Mouse (Mus musculus) heart, postnatal 36 days (tissue): ENCODE measurements around the gene Prmt8. TPM values are rescaled to one million over a fixed set of nuclear protein-coding genes. Genes with fewer than 3 reads are reported as not detected.

ENCODE experiments used
- DNase-seq, 2 experiments: peaks; one replicate each; pipeline ENCODE4 v3.0.0; 2021 to 2022
- intact Hi-C: fragments of 180-260 bp; cut with DNase I; formaldehyde crosslinking; loops from one replicate; pipeline ENCODE4 v1.15.1; 2025
- microRNA-seq, 2 experiments: library from miRNA; unstranded; fragments of <30 nt; microRNA quantifications; one replicate each; pipeline ENCODE4 v1.2.0; 2021; ENCODE audit warnings: borderline number of aligned reads in 2 of 2
- total RNA-seq, 2 experiments: library from RNA; stranded (reverse); gene quantifications; 2 replicates each; pipeline ENCODE4 v1.2.3; 2021

Prmt8 gene
- total RNA-seq, 2 experiments from 2014 or later = not detected

DNA sequence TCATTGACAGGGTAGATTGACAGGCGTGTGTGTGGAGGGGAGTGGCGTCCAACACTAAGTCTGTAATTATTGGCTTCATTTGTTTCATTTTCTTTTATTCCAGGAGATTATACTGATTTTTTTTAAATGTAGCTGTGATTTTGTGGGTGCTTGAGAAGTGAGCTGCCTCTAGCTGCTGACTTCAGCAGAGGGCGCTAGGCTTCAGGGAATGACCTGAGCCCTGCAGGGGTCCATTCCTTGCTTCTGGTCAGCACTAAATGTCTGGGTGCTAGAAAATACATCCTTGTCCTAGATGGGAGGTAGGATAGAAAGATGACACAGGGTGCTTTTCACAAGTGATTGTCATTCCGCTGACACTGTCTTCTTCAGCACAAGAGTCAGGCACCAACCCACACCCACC, 99.2 kb downstream of the Prmt8 start:
- DNase-seq = no peak
- intact Hi-C loops = no loop called here

DNA sequence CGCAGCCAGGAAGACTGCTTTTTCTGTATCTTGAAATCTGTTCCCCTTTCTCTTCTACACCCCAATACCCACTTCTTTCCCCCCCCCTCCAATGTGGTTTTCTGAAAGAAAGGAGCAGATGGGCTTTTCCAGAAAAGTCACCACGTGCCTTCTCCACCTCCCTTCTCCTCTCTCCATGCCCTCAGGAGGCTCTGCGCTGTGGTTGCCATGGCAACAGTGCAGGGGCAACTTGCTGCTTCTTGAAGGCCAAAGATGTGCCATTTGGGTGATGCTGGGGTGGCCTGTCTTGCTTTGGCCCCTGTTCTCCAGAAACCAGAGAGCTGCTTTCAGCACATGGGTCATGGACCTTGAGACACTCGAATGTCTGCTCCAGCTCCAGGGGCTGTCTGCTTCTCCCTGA, 100.0 kb downstream of the Prmt8 start:
- DNase-seq = no peak

DNA sequence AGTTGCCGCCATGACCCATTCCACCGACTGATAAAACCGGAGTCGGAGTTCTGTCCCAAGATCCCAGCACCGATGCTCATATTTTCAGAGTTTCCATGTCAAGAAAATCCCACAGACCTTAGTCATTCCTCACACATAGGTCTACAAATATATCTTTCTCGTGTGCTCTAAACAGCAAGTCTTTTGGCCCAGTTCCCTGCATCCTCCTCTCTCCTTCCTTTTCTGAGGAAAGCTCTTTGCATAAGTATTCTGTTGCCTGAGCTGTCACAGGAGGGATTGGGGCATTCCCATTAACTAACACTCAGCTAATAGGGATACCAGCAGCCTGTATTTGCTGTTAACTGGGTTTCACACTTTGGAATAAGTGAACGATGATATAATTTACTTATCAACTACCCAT, 106.0 kb downstream of the Prmt8 start:
- intact Hi-C loops = no loop called here

More for the DNA sequence above, 100.0 kb downstream of the Prmt8 start:
- intact Hi-C loops = no loop called here

DNA sequence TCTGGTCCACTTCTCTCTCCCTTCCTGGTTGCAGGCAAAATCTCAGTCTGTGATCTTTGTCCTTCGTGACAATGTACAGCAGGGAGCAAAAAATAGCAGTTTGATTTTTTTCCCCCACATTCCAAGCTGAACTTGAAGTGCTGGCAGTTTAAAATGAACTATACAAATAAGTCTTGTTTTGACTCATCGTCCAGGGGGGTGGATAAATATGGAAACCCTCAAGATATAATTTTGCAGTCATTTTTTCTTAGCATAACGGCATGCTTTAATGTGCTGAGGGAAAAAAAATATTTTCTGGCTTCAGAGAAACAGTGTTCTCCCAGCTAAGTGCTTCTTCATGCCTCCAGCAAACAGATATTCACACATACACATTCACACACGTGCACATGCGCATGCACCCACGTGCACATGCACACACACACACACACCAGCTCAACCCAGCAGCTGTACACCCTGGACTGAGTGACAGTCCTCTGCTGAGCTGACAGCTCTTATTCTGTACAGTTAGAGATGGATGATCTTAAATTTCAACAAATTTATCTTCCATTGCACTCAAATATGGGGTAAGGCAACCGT, 107.5 kb downstream of the Prmt8 start:
- DNase-seq = no peak
- intact Hi-C loops = no loop called here

More for the DNA sequence above, 106.0 kb downstream of the Prmt8 start:
- DNase-seq = no peak

DNA sequence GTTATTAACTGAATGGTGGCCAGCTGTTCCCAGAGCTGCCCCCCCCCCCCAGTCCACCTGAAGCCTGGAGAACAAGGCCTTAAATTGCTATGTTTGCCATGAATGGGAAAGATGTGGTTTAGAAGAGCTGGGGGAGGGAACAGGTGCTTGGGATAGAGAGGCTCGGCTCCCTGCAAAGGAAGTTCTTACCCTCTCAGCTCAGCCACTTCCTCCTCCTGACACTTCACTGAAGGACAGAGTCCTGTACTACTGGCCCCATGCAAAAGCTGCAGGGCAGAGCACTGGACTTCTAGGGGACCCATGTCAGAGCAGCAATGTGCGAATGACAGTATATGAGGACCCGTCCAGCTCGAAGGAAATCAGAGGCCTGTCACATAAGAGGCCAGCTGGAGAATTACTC, 109.3 kb downstream of the Prmt8 start:
- DNase-seq = no peak
- intact Hi-C loops = no loop called here

DNA sequence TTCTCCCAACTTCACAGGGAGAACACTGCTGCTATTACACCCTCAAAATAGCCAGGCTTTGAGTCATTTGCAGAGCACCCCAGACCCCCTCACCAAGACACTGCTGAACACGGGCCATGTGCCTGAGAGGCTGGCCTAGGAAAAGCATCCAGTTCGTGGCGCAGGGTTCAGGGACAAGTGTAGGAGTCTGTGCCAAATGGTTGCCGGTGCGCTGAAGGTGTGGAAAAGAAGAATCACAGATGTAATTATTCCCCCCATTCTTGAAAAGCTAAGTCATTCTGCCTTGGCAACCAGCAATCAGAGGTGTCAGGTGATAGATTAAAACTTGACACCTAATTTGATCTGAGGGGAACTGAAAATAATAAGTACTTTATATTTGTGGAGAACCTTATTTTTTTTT, 109.8 kb downstream of the Prmt8 start:
- DNase-seq = no peak
- intact Hi-C loops = no loop called here

DNA sequence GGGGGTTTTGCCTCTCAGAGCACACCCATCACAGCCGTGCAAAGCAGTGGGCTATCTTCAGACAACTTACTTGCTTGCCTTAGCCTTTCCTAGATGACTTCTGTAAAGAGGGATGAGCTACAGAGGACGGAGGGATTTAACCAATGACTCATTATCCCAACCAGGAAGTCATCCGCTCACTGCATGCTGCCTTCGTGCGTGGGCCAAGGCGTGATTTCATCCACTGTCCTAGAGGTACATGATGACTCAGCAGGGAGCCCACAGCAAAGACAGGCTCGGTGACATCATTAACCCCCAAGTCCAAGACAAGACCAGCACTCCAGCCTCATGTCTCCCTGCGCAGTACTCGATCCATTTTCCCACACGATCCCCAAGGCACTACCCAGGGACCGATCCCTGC, 112.1 kb downstream of the Prmt8 start:
- no peak for DNase-seq
- intact Hi-C loops = no loop called here

DNA sequence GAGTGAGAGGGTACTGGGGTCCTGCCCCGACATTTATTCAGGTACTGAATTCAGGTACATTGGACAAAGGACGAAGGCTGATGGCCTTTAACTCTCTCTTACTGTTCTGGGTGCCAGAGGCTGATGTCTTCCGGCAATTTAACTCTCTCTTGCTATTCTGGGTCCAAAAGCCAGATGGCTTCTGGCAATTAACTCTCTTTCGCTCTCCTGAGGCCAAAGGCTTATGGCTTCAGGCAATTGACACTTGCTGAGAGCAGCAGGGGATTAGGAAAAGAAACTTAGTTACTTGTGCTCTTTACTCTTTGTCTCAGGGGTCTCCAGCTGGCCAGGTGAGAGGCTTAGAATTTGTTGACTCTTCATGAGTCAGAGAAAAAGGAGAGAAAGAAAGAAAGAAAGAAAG, 113.3 kb downstream of the Prmt8 start:
- intact Hi-C loops = no loop called here
- no peak for DNase-seq

DNA sequence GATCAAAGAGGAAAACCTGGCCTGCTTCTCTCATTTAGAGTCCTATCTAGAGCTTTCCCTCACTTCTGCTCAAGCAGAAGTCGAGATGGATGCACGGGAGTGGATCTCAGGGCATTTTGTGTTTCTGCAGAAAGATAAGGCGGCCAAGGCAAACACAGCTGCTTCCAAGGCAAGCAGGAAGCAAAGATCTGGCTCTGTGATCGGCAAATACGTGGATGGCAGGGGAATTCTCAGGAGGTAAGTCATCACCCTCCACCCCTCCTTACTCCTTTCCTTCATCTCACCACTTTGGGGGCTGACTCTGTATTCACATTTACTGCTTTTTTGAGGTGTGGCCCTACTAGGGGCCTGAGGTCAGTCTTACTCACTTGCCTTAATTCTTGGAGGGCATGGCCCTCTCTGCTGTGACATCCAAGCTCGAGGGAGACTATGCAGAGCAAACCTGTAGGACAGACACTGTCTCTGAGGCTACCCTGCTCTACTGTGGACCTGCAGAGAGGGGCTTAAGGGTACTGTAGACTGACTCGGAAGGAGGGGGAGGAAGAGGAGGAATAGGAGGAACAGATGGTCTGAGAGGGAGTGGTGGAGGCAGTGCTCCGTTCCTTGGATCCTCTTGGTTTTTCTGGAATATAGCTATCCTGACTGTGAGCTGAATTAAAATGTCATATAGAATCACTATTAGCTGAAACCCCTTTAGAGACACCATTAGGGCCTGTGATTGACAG, 128.0 kb downstream of the Prmt8 start:
- intact Hi-C loops = no loop called here
- no peak for DNase-seq

Small RNA genes lying within 50 kb of the gene (microRNA-seq; reads per million reads assigned to microRNA genes)
- 0 reads per million in 2 experiments for gene Mir7233

Other genes with a start within 250 kb of the Prmt8 start
- 1 to 10 TPM in 1 of 2 experiments, under 1 TPM in 1; 0.86 to 1.6 TPM for gene Cracr2a, start 208.1 kb downstream of the Prmt8 start, total RNA-seq
- gene Tspan11, start 118.1 kb upstream of the Prmt8 start, total RNA-seq = 1 to 10 TPM; 1.1 to 1.6 TPM